Mouse (Mus musculus) stomach, postnatal 0 days (tissue): Measurements from ENCODE around the gene Ltc4s.

Experiments used
- CTCF ChIP-seq: IDR thresholded peaks from 2 replicates; pipeline ENCODE4 v1.5.1; 2016; ENCODE audit warnings: antibody characterized with exemption, low read depth, mild to moderate bottlenecking, moderate library complexity
- EP300 ChIP-seq: optimal IDR thresholded peaks from 2 replicates; pipeline ENCODE3; 2016; ENCODE audit warnings: antibody characterized with exemption

GRCm38 (mm10) chr11:50275568-50276151 is 37.2 kb upstream of the Ltc4s start:
- no peak for TF ChIP-seq CTCF
- no peak for TF ChIP-seq EP300
